Mouse (Mus musculus): ENCODE results near the gene Lfng.

- TF ChIP-seq CTCF (IDR thresholded peaks at IDR 0.05; ENCODE audit: low read depth, low read length) (no peak), POLR2A (IDR thresholded peaks at IDR 0.05; ENCODE audit: insufficient read depth, low read length) (no peak)
Observed at GRCm38 (mm10) chr5:140642076-140642475, 35.0 kb downstream of the Lfng start.

Measured in ES-Bruce4 (cell line).